Mouse (Mus musculus) lung, postnatal 10 days (tissue): ENCODE measurements at regions not wholly inside any gene's neighbourhood (a gene's known extent, or its start where the extent isn't known, plus 50 kb on each side); places are given as distances from the start of the nearest gene placed in this dataset.

ENCODE experiments used
- DNase-seq: peaks from one replicate; pipeline ENCODE4 v3.0.0; 2021

- no peak for DNase-seq
These were observed 338.2 kb upstream of the G2e3 start for GRCm38 (mm10) chr12:51009644-51010043.

GRCm38 (mm10) chr12:51001722-51002592 is 345.9 kb upstream of the G2e3 start:
- DNase-seq = no peak

GRCm38 (mm10) chr12:51001096-51001495 is 346.8 kb upstream of the G2e3 start:
- DNase-seq = peak; percentile 16

- no peak for DNase-seq
These were observed 347.4 kb upstream of the G2e3 start for GRCm38 (mm10) chr12:51000281-51001075.

- peak; percentile 85 for DNase-seq
These were observed 348.3 kb upstream of the G2e3 start for GRCm38 (mm10) chr12:50999295-51000237.

- no peak for DNase-seq
These were observed 346.8 kb upstream of the Prkd1 start for GRCm38 (mm10) chr12:50995664-50996063.

- no peak for DNase-seq
These were observed 340.8 kb upstream of the Prkd1 start for GRCm38 (mm10) chr12:50989561-50990325.

- DNase-seq = no peak
These were observed 332.4 kb upstream of the Prkd1 start for GRCm38 (mm10) chr12:50981318-50981717.

- no peak for DNase-seq
These were observed 331.9 kb upstream of the Prkd1 start for GRCm38 (mm10) chr12:50980800-50981199.

- DNase-seq = no peak
These were observed 321.8 kb upstream of the Prkd1 start for GRCm38 (mm10) chr12:50970759-50971122.

- DNase-seq = no peak
These were observed 321.2 kb upstream of the Prkd1 start for GRCm38 (mm10) chr12:50969887-50970758.

- DNase-seq = no peak
These were observed 320.5 kb upstream of the Prkd1 start for GRCm38 (mm10) chr12:50969402-50969801.

- no peak for DNase-seq
These were observed 318.4 kb upstream of the Prkd1 start for GRCm38 (mm10) chr12:50967168-50967810.

- no peak for DNase-seq
These were observed 305.1 kb upstream of the Prkd1 start for GRCm38 (mm10) chr12:50953971-50954370.

- no peak for DNase-seq
These were observed 298.1 kb upstream of the Prkd1 start for GRCm38 (mm10) chr12:50947035-50947434.

- peak; percentile 60 for DNase-seq
These were observed 295.0 kb upstream of the Prkd1 start for GRCm38 (mm10) chr12:50943741-50944521.

- no peak for DNase-seq
These were observed 294.4 kb upstream of the Prkd1 start for GRCm38 (mm10) chr12:50943340-50943739.

- no peak for DNase-seq
These were observed 286.6 kb upstream of the Prkd1 start for GRCm38 (mm10) chr12:50935516-50935915.

GRCm38 (mm10) chr12:50932496-50932895 is 283.6 kb upstream of the Prkd1 start:
- no peak for DNase-seq

- DNase-seq = no peak
These were observed 280.7 kb upstream of the Prkd1 start for GRCm38 (mm10) chr12:50929641-50930040.
